Mouse (Mus musculus): ENCODE measurements around the gene Faim2.

- TF ChIP-seq POLR2A (IDR thresholded peaks at IDR 0.05; ENCODE audit: borderline replicate concordance, control insufficient read depth, low read depth, low read length), result no peak
- TF ChIP-seq CTCF (IDR thresholded peaks at IDR 0.05; ENCODE audit: control insufficient read depth, insufficient read depth, low read length), result no peak
Measured at GRCm38 (mm10) chr15:99497527-99498242, 30.3 kb downstream of the Faim2 start.
